ENCODE assay signal across 10 mouse cellular contexts in the genomic region with DNA sequence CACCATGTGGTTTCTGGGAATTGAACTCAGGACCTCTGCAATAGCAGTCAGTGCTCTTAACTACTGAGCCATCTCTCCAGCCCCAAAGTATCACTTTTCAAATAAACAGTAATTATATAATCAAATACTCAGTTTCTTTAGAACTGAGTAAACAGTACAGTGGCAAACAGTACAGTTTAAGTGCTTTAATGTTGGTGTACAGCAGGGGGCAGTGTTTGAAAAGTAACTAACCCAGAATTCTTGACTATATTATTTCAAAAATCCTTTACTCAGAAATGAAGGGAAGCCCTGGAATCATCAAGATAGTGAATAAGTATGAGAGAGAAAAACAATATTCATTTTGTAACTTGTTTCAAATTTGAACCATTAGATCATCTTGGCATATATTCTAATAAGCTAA. TPM values are rescaled to one million over a fixed set of nuclear protein-coding genes. Genes with fewer than 3 reads are reported as not detected.
A peak's percentile ranks its signal among the peaks of the same experiment; 100 is the strongest.
DNase-seq lines count a peak whose midpoint lies in the region; ATAC-seq and TF ChIP-seq lines count a peak whose summit lies in the region.
"Had no signal": no experiment of that assay in that cellular context is flagged by ENCODE, and none has a peak within 500 bp of the region (broad histone marks: within the 10 kb centered on the region; RNA-seq: fewer than 3 reads in every experiment).

No protein-coding gene starts in this region.

- peak; percentile 86 for TF ChIP-seq CTCF in heart, adult 2 months (IDR thresholded peaks at IDR 0.05)
- peak; percentile 57 for TF ChIP-seq CTCF in lung, embryonic 14.5 days (IDR thresholded peaks at IDR 0.05; ENCODE audit: low read depth)
- no peak for TF ChIP-seq CTCF in lung, adult 2 months (IDR thresholded peaks at IDR 0.05; ENCODE audit: insufficient read depth, low read length)

- no peak overlapping the region for H3K9ac ChIP-seq in heart, adult 2 months (ENCODE audit: low read depth, low read length)
- no peak overlapping the region for H3K9ac ChIP-seq in lung, embryonic 14.5 days
- H3K9ac ChIP-seq: limb, embryonic 15.5 days had no signal

- intact Hi-C loops in heart, adult 2 months (cut with DNase I) = loop anchor here (2.0 to 5.0 kb wide), 2 partner anchors 313 to 1221 kb away; no protein-coding TSS in a partner anchor

- H3K4me1 ChIP-seq in heart, adult 2 months (ENCODE audit: control insufficient read depth, insufficient read depth, low read length) = no peaks in the 10 kb centered on the region
- no peaks in the 10 kb centered on the region for H3K4me1 ChIP-seq in lung, embryonic 14.5 days (ENCODE audit: insufficient read depth)
- no peaks in the 10 kb centered on the region for H3K4me1 ChIP-seq in lung, adult 2 months (ENCODE audit: control insufficient read depth, insufficient read depth, low read length)
- H3K4me1 ChIP-seq: limb, embryonic 15.5 days had no signal

- no peak for ATAC-seq in lung, embryonic 14.5 days (ENCODE audit: insufficient read depth)
- peak; percentile 69; the same call in 1 of the 2 replicates for ATAC-seq in erythroblast, adult 5-6 weeks (replicated peaks; ENCODE audit: low FRiP score, poor library complexity, severe bottlenecking)

- H3K27me3 ChIP-seq in heart, adult 2 months (ENCODE audit: control insufficient read depth, insufficient read depth, low read length) = no peaks in the 10 kb centered on the region
- H3K27me3 ChIP-seq in lung, embryonic 14.5 days (ENCODE audit: insufficient read depth, low read length) = no peaks in the 10 kb centered on the region
- H3K27me3 ChIP-seq: limb, embryonic 15.5 days had no signal

- TF ChIP-seq EP300 in heart, adult 2 months (IDR thresholded peaks at IDR 0.05; ENCODE audit: insufficient read depth, low read depth, low read length) = no peak

- H3K9me3 ChIP-seq in lung, embryonic 14.5 days (ENCODE audit: low read depth, low read length) = no peaks in the 10 kb centered on the region
- H3K9me3 ChIP-seq: limb, embryonic 15.5 days had no signal

- no peak overlapping the region for H3K4me3 ChIP-seq in heart, adult 2 months
- H3K4me3 ChIP-seq in lung, embryonic 14.5 days (ENCODE audit: low read depth, low read length) = no peak overlapping the region
- no peak overlapping the region for H3K4me3 ChIP-seq in lung, adult 2 months (replicated peaks; ENCODE audit: extremely low read depth, low read depth, low read length)
- H3K4me3 ChIP-seq: limb, embryonic 15.5 days had no signal

- no peak overlapping the region for H3K4me2 ChIP-seq in lung, embryonic 14.5 days
- H3K4me2 ChIP-seq: limb, embryonic 15.5 days had no signal

- H3K79me2 ChIP-seq in heart, adult 2 months (replicated peaks; ENCODE audit: control insufficient read depth, insufficient read depth, low read length) = no peaks in the 10 kb centered on the region

- H3K36me3 ChIP-seq in heart, adult 2 months (ENCODE audit: control insufficient read depth, insufficient read depth, low read length) = no peaks in the 10 kb centered on the region
- H3K36me3 ChIP-seq in lung, embryonic 14.5 days (ENCODE audit: insufficient read depth) = no peaks in the 10 kb centered on the region
- H3K36me3 ChIP-seq: limb, embryonic 15.5 days had no signal

- DNase-seq in heart, adult 2 months = no peak
- DNase-seq in heart, adult 9 months (ENCODE audit: low spot score in 2 of 2) = no peak
- peak; percentile 76 for DNase-seq in lung, embryonic 14.5 days
- DNase-seq in lung, adult 2 months = no peak
- DNase-seq in Muller cell, postnatal 12 days (ENCODE audit: inconsistent ontology term) = peak; percentile 4
- DNase-seq in mesoderm, embryonic 11.5 days (ENCODE audit: low read depth, low spot score) = peak; percentile 37
- no peak for DNase-seq in gastrocnemius, postnatal 25 days

- TF ChIP-seq POLR2A in heart, adult 2 months (IDR thresholded peaks at IDR 0.05; ENCODE audit: insufficient read depth, low read depth, low read length) = no peak
- TF ChIP-seq POLR2A in lung, adult 2 months (IDR thresholded peaks at IDR 0.05; ENCODE audit: borderline replicate concordance, extremely low read depth, low read depth, low read length) = no peak

- H3K27ac ChIP-seq in heart, adult 2 months = no peak overlapping the region
- H3K27ac ChIP-seq in lung, embryonic 14.5 days (ENCODE audit: low read depth) = no peak overlapping the region
- H3K27ac ChIP-seq: limb, embryonic 15.5 days had no signal

RNA-seq across cellular contexts. Expression of a gene that starts 9.8 kb away (rescaled TPM):
- total RNA-seq in heart, adult 2 months (2021) = under 1 TPM in 1 of 2 experiments, not detected in 1; 0.37 TPM
- polyA plus RNA-seq in heart, adult 2 months (2012; rRNA removed) = not detected in 2 replicates
- polyA plus RNA-seq in lung, embryonic 14.5 days (2014; fragmentation: Nextera tagmentation; extraction: Ambion mirVana) = 0.57 and 1.0 TPM in 2 replicates
- 0.12 TPM in 1 of 2 replicates, not detected in the other for polyA plus RNA-seq in lung, adult 2 months (2012; rRNA removed)
- total RNA-seq in erythroblast, adult 5-6 weeks (2015; ENCODE audit: low replicate concordance) = not detected in 2 replicates
- not detected in 2 replicates for total RNA-seq in erythroblast, adult 5-6 weeks (2017; ENCODE audit: low replicate concordance)
- total RNA-seq in gastrocnemius, postnatal 25 days (2021) = under 1 TPM; 0.13 to 0.33 TPM
- polyA plus RNA-seq: small intestine, adult 2 months had no signal

RNA-seq across cellular contexts. Expression of a gene that starts 35.0 kb away (rescaled TPM):
- under 1 TPM; 0.37 to 0.61 TPM for total RNA-seq in heart, adult 2 months (2021)
- not detected in 2 replicates for polyA plus RNA-seq in heart, adult 2 months (2012; rRNA removed)
- polyA plus RNA-seq in lung, embryonic 14.5 days (2014; fragmentation: Nextera tagmentation; extraction: Ambion mirVana) = 56.9 and 59.2 TPM in 2 replicates
- polyA plus RNA-seq in lung, adult 2 months (2012; rRNA removed) = 0.12 and 0.14 TPM in 2 replicates
- total RNA-seq in erythroblast, adult 5-6 weeks (2015; ENCODE audit: low replicate concordance) = 29.5 and 32.9 TPM in 2 replicates
- 39.2 and 56.2 TPM in 2 replicates for total RNA-seq in erythroblast, adult 5-6 weeks (2017; ENCODE audit: low replicate concordance)
- total RNA-seq in gastrocnemius, postnatal 25 days (2021) = 1 to 10 TPM in 1 of 2 experiments, under 1 TPM in 1; 0.31 to 1.1 TPM

RNA-seq across cellular contexts. Expression of a gene that starts 54.1 kb away (rescaled TPM):
- 10 to 100 TPM; 19.1 to 21.9 TPM for total RNA-seq in heart, adult 2 months (2021)
- 8.4 and 11.1 TPM in 2 replicates for polyA plus RNA-seq in heart, adult 2 months (2012; rRNA removed)
- 95.5 and 102 TPM in 2 replicates for polyA plus RNA-seq in lung, embryonic 14.5 days (2014; fragmentation: Nextera tagmentation; extraction: Ambion mirVana)
- 5.3 and 8.8 TPM in 2 replicates for polyA plus RNA-seq in lung, adult 2 months (2012; rRNA removed)
- 21.1 and 25.2 TPM in 2 replicates for total RNA-seq in erythroblast, adult 5-6 weeks (2015; ENCODE audit: low replicate concordance)
- total RNA-seq in erythroblast, adult 5-6 weeks (2017; ENCODE audit: low replicate concordance) = 37.4 and 48.2 TPM in 2 replicates
- total RNA-seq in gastrocnemius, postnatal 25 days (2021) = 10 to 100 TPM; 21.2 to 28.4 TPM

Comparison
In these comparisons a context has a peak if more than half of its experiments do, and no peak if none do; other contexts are left out.
1. DNase-seq: peak in lung, embryonic 14.5 days (single experiment), Muller cell, postnatal 12 days (single experiment) and mesoderm, embryonic 11.5 days (single experiment); none in heart, adult 2 months (0 of 2), heart, adult 9 months (0 of 2), lung, adult 2 months (single experiment) and gastrocnemius, postnatal 25 days (single experiment).
2. RNA of a gene that starts 35.0 kb away (total RNA-seq): 29.5 to 56.2 TPM in erythroblast, adult 5-6 weeks; 0.31 to 1.1 TPM in gastrocnemius, postnatal 25 days and 0.37 to 0.61 TPM in heart, adult 2 months; every median in the first group is over 10 times any median in the second.